Mouse (Mus musculus): ENCODE measurements around the gene Carns1.
"Not testable (repeated sequence)": the region's sequence is repeated elsewhere in the genome, so short reads cannot be mapped to it uniquely, and the experiment has no call there.

Carns1 gene

GRCm38 (mm10) chr19:4129462-4129861 lies 45.8 kb downstream of the Carns1 start:
- no peak for DNase-seq

- no peak for DNase-seq
These were observed 48.4 kb downstream of the Carns1 start for GRCm38 (mm10) chr19:4126759-4127495.

GRCm38 (mm10) chr19:4125741-4126696 lies 49.3 kb downstream of the Carns1 start, which contains the start of gene Aip:
Gene Aip, minus strand, starts transcription at chr19:4125858.
- DNase-seq: peak; percentile 99

- DNase-seq: not testable (repeated sequence)
These were observed 50.0 kb downstream of the Carns1 start for GRCm38 (mm10) chr19:4125268-4125667.

- DNase-seq: no peak
These were observed 50.8 kb downstream of the Carns1 start for GRCm38 (mm10) chr19:4124432-4124831.

- DNase-seq: no peak
These were observed 52.6 kb downstream of the Carns1 start for GRCm38 (mm10) chr19:4122411-4123370.

GRCm38 (mm10) chr19:4121896-4122295 lies 53.4 kb downstream of the Carns1 start:
- DNase-seq: not testable (repeated sequence)

- peak; percentile 98 for DNase-seq
These were observed 54.0 kb downstream of the Carns1 start for GRCm38 (mm10) chr19:4121097-4121805.

- DNase-seq: no peak
These were observed 54.8 kb downstream of the Carns1 start for GRCm38 (mm10) chr19:4120496-4120895.

- DNase-seq: no peak
These were observed 55.4 kb downstream of the Carns1 start for GRCm38 (mm10) chr19:4119716-4120487.

- no peak for DNase-seq
These were observed 56.9 kb downstream of the Carns1 start for GRCm38 (mm10) chr19:4118350-4118749.

- no peak for DNase-seq
These were observed 58.3 kb downstream of the Carns1 start for GRCm38 (mm10) chr19:4117006-4117405.

- DNase-seq: no peak
These were observed 59.5 kb downstream of the Carns1 start for GRCm38 (mm10) chr19:4115816-4116215.

GRCm38 (mm10) chr19:4115144-4115543 lies 60.1 kb downstream of the Carns1 start:
- DNase-seq: no peak

- no peak for DNase-seq
These were observed 60.7 kb downstream of the Carns1 start for GRCm38 (mm10) chr19:4114551-4114950.

All from layer of hippocampus, adult 9-11 months (tissue).